Mouse (Mus musculus): Measurements from ENCODE around the gene Arhgdib.

DNA sequence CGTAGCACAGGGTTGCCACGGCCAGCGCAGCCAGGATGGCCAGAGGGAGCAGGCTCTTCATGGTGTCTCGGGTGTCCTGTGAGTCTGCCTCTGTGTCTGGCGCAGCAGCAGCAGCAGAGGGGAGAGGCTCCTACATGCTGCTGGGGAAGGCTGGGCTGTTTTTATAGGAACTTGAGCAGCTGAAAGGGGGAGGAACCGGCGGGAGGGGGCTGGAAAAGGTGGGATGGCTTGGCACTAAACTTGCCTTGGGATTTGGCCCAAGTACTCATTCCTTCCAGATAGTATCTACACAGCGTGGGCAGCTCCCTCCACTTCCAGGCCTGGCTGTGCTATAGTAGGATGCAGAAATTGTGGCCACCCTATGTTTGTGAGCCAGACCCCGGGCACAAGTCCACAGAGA lies 66.0 kb downstream of the Arhgdib start, which contains the start of gene Mgp:
- TF ChIP-seq POLR2A (IDR thresholded peaks at IDR 0.05; ENCODE audit: borderline replicate concordance, insufficient read depth, low read length): no peak
- no peak for TF ChIP-seq CTCF (IDR thresholded peaks at IDR 0.05; ENCODE audit: borderline replicate concordance, insufficient read depth, low read depth, low read length)
